Mouse (Mus musculus): ENCODE measurements at regions not wholly inside any gene's neighbourhood (a gene's known extent, or its start where the extent isn't known, plus 50 kb on each side); places are given as distances from the start of the nearest gene placed in this dataset.

DNA sequence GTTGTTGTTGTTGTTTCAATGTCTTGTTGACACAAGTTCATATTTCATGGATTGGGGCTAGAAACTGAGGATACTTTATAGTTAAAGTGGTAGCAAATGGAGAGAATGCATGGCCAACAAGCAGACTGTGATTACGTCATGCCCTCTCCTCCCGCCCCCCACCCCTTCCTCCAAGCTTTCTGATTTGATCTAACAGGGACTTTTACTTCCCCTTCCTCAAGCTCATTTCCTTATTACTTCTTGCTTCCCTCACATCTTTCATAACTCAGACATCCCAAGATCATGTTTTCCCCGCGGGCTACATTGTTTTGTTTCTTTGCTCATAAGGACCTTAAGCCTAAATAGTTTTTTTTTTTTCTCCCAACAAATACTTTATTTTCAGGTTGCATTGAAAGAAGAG is 437.5 kb upstream of the Zeb2 start:
- in situ Hi-C loops (cut with MboI; ENCODE audit: low pct_unique_long_range_greater_than_20kb): no loop called here
- no peak for TF ChIP-seq CTCF (IDR thresholded peaks at IDR 0.05)
- ChIA-PET POLR2A (interaction anchor here (0.6 kb wide), 1 partner anchor 28 kb away, joined by 3 read pairs; no protein-coding TSS in a partner anchor), CTCF (interaction anchor here (0.8 kb wide), 1 partner anchor 10 kb away, joined by 3 read pairs; no protein-coding TSS in a partner anchor)
- H3K27me3 ChIP-seq: peaks cover 3% of the 10 kb centered on the region
- ATAC-seq: no peak
- no peak for DNase-seq (ENCODE audit: low read depth, low spot score)

DNA sequence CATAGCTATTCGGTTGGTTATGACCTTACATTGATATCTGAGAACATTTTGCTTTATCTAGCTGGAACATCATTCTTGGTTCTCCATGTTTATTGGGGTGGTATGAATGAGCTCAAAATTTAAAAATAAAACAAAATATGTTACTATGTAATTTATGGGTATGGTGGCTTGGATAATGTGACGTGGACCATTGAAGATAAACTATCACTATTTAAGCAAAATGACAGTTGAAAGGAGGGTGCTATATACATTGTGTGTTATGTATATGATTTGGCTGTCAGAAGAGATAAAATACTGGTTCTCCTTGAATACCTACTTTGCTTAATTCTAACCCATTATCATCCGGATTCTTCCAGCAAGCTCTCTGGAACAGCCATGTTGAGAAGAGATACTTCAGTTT is 424.2 kb upstream of the Zeb2 start:
- no peak for DNase-seq (ENCODE audit: low read depth, low spot score)
- H3K27me3 ChIP-seq: no peaks in the 10 kb centered on the region
- in situ Hi-C loops (cut with MboI; ENCODE audit: low pct_unique_long_range_greater_than_20kb): no loop called here
- POLR2A ChIA-PET: no interaction called here
- no peak for ATAC-seq
- CTCF ChIA-PET: no interaction called here
- no peak for TF ChIP-seq CTCF (IDR thresholded peaks at IDR 0.05)

DNA sequence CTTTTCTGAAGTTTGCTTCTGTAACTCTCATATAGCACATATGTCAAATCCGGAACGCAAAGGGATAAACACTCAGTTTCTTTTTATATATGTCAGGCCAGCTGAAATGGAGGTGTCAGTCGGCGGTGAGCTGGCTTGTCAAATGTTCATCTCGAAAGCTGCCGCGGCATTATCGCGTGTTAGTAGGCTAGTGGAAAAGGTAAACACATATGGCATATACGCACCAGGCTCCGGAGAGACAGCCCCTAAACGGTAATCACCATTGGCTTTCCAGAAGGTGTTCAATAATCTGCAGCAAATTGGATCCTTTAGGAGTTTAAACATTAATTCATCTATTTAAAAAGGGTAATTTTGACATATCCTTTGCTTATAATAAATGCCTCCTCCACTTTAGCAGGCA is 421.8 kb upstream of the Zeb2 start:
- DNase-seq (ENCODE audit: low read depth, low spot score) (no peak), ATAC-seq (no peak)
- no peaks in the 10 kb centered on the region for H3K27me3 ChIP-seq
- in situ Hi-C loops (cut with MboI; ENCODE audit: low pct_unique_long_range_greater_than_20kb): no loop called here
- ChIA-PET POLR2A (no interaction called here), CTCF (no interaction called here)
- TF ChIP-seq CTCF (IDR thresholded peaks at IDR 0.05): no peak

DNA sequence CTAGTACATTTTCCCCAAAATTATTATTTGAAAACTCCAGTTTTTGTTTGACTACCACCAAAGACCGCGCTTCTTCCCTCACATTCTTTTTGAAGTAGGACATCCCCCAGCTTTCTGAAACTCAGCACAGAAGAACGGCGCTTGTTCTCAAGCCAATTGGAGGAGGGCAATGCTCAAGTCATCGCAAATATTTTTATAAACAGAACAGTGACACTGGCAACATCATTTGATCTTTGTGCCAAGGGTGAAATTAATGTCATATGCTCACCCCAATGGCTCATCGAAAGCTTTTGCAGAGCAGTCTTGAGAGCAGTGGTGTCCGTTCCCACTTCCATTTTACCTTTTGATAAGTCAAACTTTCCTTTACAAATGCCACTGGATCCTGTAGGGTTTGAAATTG is 420.5 kb upstream of the Zeb2 start:
- ATAC-seq (no peak), DNase-seq (ENCODE audit: low read depth, low spot score) (no peak)
- in situ Hi-C loops (cut with MboI; ENCODE audit: low pct_unique_long_range_greater_than_20kb): no loop called here
- POLR2A ChIA-PET: no interaction called here
- no peak for TF ChIP-seq CTCF (IDR thresholded peaks at IDR 0.05)
- CTCF ChIA-PET: no interaction called here
- H3K27me3 ChIP-seq: no peaks in the 10 kb centered on the region

DNA sequence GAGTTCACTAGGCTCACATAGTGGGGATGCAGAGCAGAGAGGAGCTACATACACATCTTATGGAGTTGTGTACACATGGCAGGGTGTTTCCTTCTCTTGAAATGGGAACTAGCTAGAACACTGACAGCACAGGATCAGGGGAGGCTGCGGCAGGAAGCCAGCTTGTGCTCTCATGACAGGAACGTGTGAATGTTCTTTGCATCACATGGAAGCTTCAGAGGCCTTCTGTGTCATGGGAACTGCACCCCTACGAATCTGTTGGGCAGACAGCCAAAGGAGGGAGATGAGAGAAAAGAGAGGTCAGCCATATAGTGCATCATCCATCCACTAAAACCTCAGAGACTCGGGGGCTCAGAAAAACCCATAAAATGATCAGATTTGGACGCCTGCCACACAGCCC is 417.6 kb upstream of the Zeb2 start:
- ChIA-PET POLR2A (interaction anchor here (0.6 kb wide), 1 partner anchor 14 kb away, joined by 4 read pairs; no protein-coding TSS in a partner anchor), CTCF (no interaction called here)
- no peaks in the 10 kb centered on the region for H3K27me3 ChIP-seq
- ATAC-seq: no peak
- no peak for TF ChIP-seq CTCF (IDR thresholded peaks at IDR 0.05)
- DNase-seq (ENCODE audit: low read depth, low spot score): no peak
- in situ Hi-C loops (cut with MboI; ENCODE audit: low pct_unique_long_range_greater_than_20kb): no loop called here

DNA sequence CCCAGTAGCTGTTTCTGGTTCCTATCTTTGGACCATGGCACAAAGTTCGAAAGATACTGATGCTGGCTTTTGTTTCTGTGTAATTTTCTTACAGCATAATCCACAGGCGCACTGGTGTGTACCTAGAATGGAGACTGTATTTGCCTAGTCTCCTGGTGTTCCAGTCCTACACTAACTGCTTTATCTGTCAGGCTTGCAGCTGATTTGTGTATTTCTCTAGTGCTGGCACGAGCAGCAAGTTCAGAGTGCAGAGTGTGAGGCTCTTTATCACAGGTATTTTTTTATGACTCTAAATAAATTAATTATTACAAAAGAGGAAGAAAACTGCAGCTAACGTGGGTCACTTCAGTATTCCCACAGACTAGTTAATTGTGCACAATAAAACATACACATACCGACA is 405.1 kb upstream of the Zeb2 start:
- no peak for ATAC-seq
- ChIA-PET CTCF (no interaction called here), POLR2A (no interaction called here)

DNA sequence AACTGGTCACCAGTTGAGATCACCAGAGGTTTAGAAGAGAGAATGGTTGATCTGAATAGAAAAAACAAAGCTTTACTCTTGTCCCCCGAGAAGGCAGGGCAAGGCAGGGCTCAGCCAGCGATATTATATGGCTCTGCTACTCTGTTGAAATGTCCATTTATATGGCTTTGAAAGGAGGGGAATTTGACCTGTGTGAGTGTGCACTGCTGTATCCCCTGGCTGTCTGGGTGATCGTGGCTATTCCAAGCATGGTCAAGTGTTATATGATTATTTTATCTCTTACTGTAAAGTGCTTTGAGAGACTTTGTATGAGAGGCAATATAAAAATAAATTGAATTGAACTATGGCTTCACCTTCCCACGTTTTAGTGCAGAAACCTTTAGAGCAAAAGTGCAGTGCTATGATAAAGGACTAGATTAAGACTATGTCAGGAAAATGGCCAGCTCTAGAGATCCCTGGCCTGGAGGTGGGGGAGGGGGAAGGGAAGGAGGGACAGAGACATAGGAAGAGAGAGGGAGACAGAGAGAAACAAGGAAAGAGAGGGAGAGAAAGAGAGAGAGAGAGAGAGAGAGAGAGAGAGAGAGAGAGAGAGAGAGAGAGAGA is 402.5 kb upstream of the Zeb2 start:
- no peak for DNase-seq (ENCODE audit: low read depth, low spot score)
- no peak for ATAC-seq
- ChIA-PET POLR2A (no interaction called here), CTCF (interaction anchor here (0.7 to 1.2 kb wide), 2 partner anchors 32 to 856 kb away, joined by 3 read pairs; no protein-coding TSS in a partner anchor)
- in situ Hi-C loops (cut with MboI; ENCODE audit: low pct_unique_long_range_greater_than_20kb): no loop called here
- no peak for TF ChIP-seq CTCF (IDR thresholded peaks at IDR 0.05)
- H3K27me3 ChIP-seq: no peaks in the 10 kb centered on the region

More for the DNA sequence above, 405.1 kb upstream of the Zeb2 start:
- no peak for DNase-seq (ENCODE audit: low read depth, low spot score)
- no peak for TF ChIP-seq CTCF (IDR thresholded peaks at IDR 0.05)
- in situ Hi-C loops (cut with MboI; ENCODE audit: low pct_unique_long_range_greater_than_20kb): no loop called here
- H3K27me3 ChIP-seq: no peaks in the 10 kb centered on the region

DNA sequence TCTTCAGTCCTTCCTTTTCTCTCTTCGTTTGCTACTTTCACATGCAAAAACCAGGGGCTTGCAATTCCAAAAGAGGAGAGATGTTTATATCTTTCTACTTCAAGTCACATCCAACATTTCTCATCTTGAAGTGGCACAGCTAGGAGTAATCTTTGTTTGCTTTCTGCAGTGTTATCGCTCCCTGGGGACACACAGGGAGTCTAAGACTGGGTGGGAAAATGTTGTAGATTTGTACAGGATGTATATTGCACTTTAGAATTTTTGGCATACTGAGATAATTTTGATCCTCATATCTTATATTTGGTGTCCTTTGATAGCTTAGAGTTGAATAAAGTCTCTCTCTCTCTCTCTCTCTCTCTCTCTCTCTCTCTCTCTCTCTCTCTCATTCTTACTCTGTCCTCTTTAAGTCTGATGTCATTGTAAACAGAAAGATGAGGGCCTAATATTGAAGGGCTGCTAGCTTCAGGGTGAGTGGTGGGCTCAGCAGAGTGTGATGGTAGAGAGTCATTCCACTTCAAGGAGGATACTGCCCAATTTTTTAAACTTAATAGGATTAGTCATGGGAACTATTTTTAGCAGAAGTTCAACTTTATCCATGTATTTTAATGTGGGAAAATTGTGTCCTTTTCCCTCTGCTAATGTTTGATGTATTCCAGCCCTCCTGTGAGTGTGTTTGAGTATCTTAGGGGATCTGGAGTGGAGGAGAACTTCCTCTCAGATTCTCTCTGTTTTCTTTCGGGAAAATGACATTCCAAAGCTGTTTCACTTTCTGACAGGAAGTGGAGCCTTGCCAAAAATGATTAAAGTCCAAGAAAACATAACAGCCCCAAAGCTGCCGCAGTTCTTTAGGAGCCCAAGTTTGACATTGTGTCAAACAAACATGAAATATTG is 397.3 kb upstream of the Zeb2 start:
- in situ Hi-C loops (cut with MboI; ENCODE audit: low pct_unique_long_range_greater_than_20kb): no loop called here
- TF ChIP-seq CTCF (IDR thresholded peaks at IDR 0.05): no peak
- no peaks in the 10 kb centered on the region for H3K27me3 ChIP-seq
- CTCF ChIA-PET: interaction anchor here (1.2 kb wide), 2 partner anchors 15 to 20 kb away, joined by 4 read pairs; no protein-coding TSS in a partner anchor
- POLR2A ChIA-PET: no interaction called here
- DNase-seq (ENCODE audit: low read depth, low spot score) (no peak), ATAC-seq (no peak)

DNA sequence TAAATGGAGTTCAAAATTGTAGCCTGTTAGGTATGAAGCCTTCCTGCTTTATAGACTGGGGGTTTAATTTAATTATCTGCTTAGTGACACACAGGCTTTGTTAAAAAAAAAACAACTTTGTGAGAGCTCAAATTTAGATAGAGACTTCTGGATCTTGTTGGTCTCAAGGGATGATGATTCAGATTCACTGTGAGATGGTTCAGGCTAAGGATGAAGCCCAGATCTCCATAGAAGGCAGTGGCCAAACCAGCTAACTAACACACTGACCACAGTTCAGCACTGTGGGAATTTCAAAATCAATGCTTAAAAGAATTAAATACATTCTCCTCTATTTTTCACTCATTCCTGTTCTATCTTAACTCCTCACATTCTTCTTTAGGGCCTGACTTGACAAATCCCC is 395.7 kb upstream of the Zeb2 start:
- TF ChIP-seq CTCF (IDR thresholded peaks at IDR 0.05): no peak
- ATAC-seq (no peak), DNase-seq (ENCODE audit: low read depth, low spot score) (no peak)
- ChIA-PET CTCF (no interaction called here), POLR2A (no interaction called here)
- H3K27me3 ChIP-seq: no peaks in the 10 kb centered on the region
- in situ Hi-C loops (cut with MboI; ENCODE audit: low pct_unique_long_range_greater_than_20kb): no loop called here

DNA sequence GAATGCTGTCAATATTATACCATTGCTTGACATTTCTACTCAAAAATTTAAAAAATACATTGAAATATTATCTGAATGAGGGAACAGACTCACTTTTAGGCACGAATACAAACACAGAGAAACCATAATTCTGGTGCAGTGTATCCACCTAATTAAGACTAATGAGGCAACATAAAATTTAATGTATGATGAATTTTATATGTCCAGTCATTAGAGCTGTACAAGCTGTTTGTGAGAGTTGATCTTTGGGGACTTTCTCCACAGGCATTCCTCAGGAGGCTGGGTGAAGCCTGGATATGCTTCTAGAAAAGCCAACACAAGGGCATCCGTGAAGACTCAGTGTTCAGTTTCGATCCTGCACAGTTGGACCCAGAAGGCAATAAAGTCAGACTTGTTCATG is 394.6 kb upstream of the Zeb2 start:
- H3K27me3 ChIP-seq: no peaks in the 10 kb centered on the region
- DNase-seq (ENCODE audit: low read depth, low spot score): no peak
- in situ Hi-C loops (cut with MboI; ENCODE audit: low pct_unique_long_range_greater_than_20kb): no loop called here
- ChIA-PET CTCF (no interaction called here), POLR2A (interaction anchor here (0.9 kb wide), 1 partner anchor 12 kb away, joined by 3 read pairs; no protein-coding TSS in a partner anchor)
- no peak for ATAC-seq
- no peak for TF ChIP-seq CTCF (IDR thresholded peaks at IDR 0.05)

DNA sequence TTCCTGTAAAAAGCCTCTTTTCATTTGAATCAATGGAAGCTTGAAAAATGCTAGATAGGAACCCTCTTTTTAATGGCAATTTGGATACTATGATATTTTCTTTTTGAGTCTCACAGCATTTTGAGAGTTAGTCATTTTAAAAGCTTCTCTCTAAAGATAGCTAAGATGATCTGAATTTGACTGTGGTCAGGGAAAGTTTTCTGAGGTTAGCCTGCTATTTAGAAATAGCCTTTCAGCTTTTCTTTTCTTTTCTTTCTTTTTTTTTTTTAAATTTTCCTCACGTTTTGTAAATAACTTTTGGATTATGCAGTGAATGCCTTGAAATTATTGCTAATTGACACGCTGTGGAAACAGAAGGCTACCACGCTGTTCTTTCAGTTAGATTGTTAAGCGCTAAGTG is 387.3 kb upstream of the Zeb2 start:
- no peak for TF ChIP-seq CTCF (IDR thresholded peaks at IDR 0.05)
- ATAC-seq (no peak), DNase-seq (ENCODE audit: low read depth, low spot score) (no peak)
- ChIA-PET CTCF (interaction anchor here (0.6 kb wide), 1 partner anchor 979 kb away, joined by 3 read pairs; no protein-coding TSS in a partner anchor), POLR2A (no interaction called here)
- in situ Hi-C loops (cut with MboI; ENCODE audit: low pct_unique_long_range_greater_than_20kb): no loop called here
- no peaks in the 10 kb centered on the region for H3K27me3 ChIP-seq

Data from Patski (cell line).